Mouse (Mus musculus): Measurements from ENCODE around the gene S1pr3.

The S1pr3 gene

GRCm38 (mm10) chr13:51408519-51409001, at the start of gene S1pr3:
Gene S1pr3 (plus strand): TSS chr13:51408639.
- DNase-seq (ENCODE audit: low spot score): peak; percentile 31

- DNase-seq (ENCODE audit: low spot score): no peak
Observed at GRCm38 (mm10) chr13:51360441-51360962, 47.9 kb upstream of the S1pr3 start.

GRCm38 (mm10) chr13:51363390-51363789, 45.0 kb upstream of the S1pr3 start:
- no peak for DNase-seq (ENCODE audit: low spot score)

GRCm38 (mm10) chr13:51363985-51364384, 44.5 kb upstream of the S1pr3 start:
- DNase-seq (ENCODE audit: low spot score): no peak

- no peak for DNase-seq (ENCODE audit: low spot score)
Observed at GRCm38 (mm10) chr13:51365191-51365590, 43.2 kb upstream of the S1pr3 start.

- DNase-seq (ENCODE audit: low spot score): no peak
Observed at GRCm38 (mm10) chr13:51368346-51368745, 40.1 kb upstream of the S1pr3 start.

- no peak for DNase-seq (ENCODE audit: low spot score)
Observed at GRCm38 (mm10) chr13:51369354-51369753, 39.1 kb upstream of the S1pr3 start.

- no peak for DNase-seq (ENCODE audit: low spot score)
Observed at GRCm38 (mm10) chr13:51373086-51373485, 35.4 kb upstream of the S1pr3 start.

- DNase-seq (ENCODE audit: low spot score): peak; percentile 10
Observed at GRCm38 (mm10) chr13:51374026-51374807, 34.2 kb upstream of the S1pr3 start.

- DNase-seq (ENCODE audit: low spot score): no peak
Observed at GRCm38 (mm10) chr13:51378126-51378525, 30.3 kb upstream of the S1pr3 start.

GRCm38 (mm10) chr13:51379596-51379995, 28.8 kb upstream of the S1pr3 start:
- DNase-seq (ENCODE audit: low spot score): no peak

- DNase-seq (ENCODE audit: low spot score): no peak
Observed at GRCm38 (mm10) chr13:51381498-51381897, 26.9 kb upstream of the S1pr3 start.

GRCm38 (mm10) chr13:51384899-51385298, 23.5 kb upstream of the S1pr3 start:
- DNase-seq (ENCODE audit: low spot score): no peak

GRCm38 (mm10) chr13:51387908-51388307, 20.5 kb upstream of the S1pr3 start:
- no peak for DNase-seq (ENCODE audit: low spot score)

- DNase-seq (ENCODE audit: low spot score): no peak
Observed at GRCm38 (mm10) chr13:51390398-51390797, 18.0 kb upstream of the S1pr3 start.

GRCm38 (mm10) chr13:51391359-51391916, 17.0 kb upstream of the S1pr3 start:
- DNase-seq (ENCODE audit: low spot score): no peak

GRCm38 (mm10) chr13:51392256-51392655, 16.2 kb upstream of the S1pr3 start:
- DNase-seq (ENCODE audit: low spot score): no peak

- no peak for DNase-seq (ENCODE audit: low spot score)
Observed at GRCm38 (mm10) chr13:51397861-51398260, 10.6 kb upstream of the S1pr3 start.

GRCm38 (mm10) chr13:51399562-51399961, 8.9 kb upstream of the S1pr3 start:
- DNase-seq (ENCODE audit: low spot score): no peak

- DNase-seq (ENCODE audit: low spot score): no peak
Observed at GRCm38 (mm10) chr13:51400186-51400719, 8.2 kb upstream of the S1pr3 start.

GRCm38 (mm10) chr13:51400736-51401501, 7.5 kb upstream of the S1pr3 start:
- DNase-seq (ENCODE audit: low spot score): no peak

- DNase-seq (ENCODE audit: low spot score): no peak
Observed at GRCm38 (mm10) chr13:51404566-51404965, 3.9 kb upstream of the S1pr3 start.

Measured in ovary, postnatal 14 days (tissue).